Mouse (Mus musculus): ENCODE results near the gene Bricd5. TPM values are rescaled to one million over a fixed set of nuclear protein-coding genes. Genes with fewer than 3 reads are reported as not detected.

Bricd5 gene
- polyA plus RNA-seq, 1 experiment from 2014 or later: 0.65 TPM

DNA sequence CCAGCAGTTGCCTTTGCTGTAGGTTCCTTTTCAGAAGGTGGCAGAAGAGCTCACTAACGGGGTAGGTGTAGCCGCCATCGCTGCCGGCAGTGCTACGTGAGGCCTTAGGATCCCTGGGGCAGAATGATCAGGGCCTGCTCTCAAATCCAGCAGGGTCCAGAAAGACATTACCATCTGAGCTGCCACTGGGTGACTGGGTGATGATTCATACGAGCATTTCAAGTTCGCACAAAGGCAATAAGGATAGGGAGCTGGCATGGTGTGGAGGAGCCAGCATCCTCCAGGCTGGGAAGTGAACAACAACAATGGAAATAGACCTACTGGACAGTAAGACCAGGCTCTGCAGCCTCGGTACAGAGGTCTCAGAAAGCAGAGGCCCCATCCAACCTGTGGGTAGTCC, 33.3 kb upstream of the Bricd5 start:
- Histone ChIP-seq H3K36me3 (ENCODE audit: control insufficient read depth, insufficient read depth, low read length) (peaks cover 38% of the 10 kb centered on the region), H3K27me3 (replicated peaks; ENCODE audit: control insufficient read depth, insufficient read depth, low read length) (no peaks in the 10 kb centered on the region), H3K4me1 (ENCODE audit: control insufficient read depth, insufficient read depth, low read depth, low read length) (no peaks in the 10 kb centered on the region), H3K27ac (ENCODE audit: low read depth, low read length) (no peak overlapping the region), H3K4me2 (ENCODE audit: low read length) (no peak overlapping the region), H3K9ac (ENCODE audit: low read depth, low read length) (no peak overlapping the region), H3K4me3 (ENCODE audit: low read length) (no peak overlapping the region), H3K9me3 (ENCODE audit: control insufficient read depth, low read length) (no peaks in the 10 kb centered on the region)
- WGBS: 92% methylated on average over 8 of the region's 8 CpGs
- ATAC-seq: no peak

DNA sequence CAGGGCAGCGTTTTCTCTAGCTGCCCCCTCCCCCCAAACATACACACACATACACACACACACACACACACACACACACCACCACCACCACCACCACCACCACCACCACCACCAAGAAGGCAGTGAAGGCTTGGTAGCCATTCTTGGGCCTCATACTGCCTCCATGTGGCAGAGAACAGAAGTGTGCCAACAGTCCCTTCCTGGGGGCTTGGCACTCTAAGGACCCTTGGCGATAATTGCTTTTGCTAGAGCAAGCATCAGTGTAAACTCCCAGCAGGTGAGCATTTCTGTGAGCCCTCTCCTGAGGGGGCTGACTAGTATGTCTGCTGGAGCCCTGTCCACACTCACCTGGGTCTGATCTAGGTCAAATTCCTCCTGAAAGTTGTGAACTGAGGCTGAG, 32.5 kb upstream of the Bricd5 start:
- no peaks in the 10 kb centered on the region for H3K9me3 ChIP-seq (ENCODE audit: control insufficient read depth, low read length)
- no peak overlapping the region for H3K4me3 ChIP-seq (ENCODE audit: low read length)
- H3K4me2 ChIP-seq (ENCODE audit: low read length): no peak overlapping the region
- WGBS: 38% methylated on average over 1 of the region's 2 CpGs
- H3K36me3 ChIP-seq (ENCODE audit: control insufficient read depth, insufficient read depth, low read length): peaks cover 46% of the 10 kb centered on the region
- H3K27me3 ChIP-seq (replicated peaks; ENCODE audit: control insufficient read depth, insufficient read depth, low read length): no peaks in the 10 kb centered on the region
- no peak overlapping the region for H3K9ac ChIP-seq (ENCODE audit: low read depth, low read length)
- no peak for ATAC-seq
- no peak overlapping the region for H3K27ac ChIP-seq (ENCODE audit: low read depth, low read length)
- H3K4me1 ChIP-seq (ENCODE audit: control insufficient read depth, insufficient read depth, low read depth, low read length): no peaks in the 10 kb centered on the region

DNA sequence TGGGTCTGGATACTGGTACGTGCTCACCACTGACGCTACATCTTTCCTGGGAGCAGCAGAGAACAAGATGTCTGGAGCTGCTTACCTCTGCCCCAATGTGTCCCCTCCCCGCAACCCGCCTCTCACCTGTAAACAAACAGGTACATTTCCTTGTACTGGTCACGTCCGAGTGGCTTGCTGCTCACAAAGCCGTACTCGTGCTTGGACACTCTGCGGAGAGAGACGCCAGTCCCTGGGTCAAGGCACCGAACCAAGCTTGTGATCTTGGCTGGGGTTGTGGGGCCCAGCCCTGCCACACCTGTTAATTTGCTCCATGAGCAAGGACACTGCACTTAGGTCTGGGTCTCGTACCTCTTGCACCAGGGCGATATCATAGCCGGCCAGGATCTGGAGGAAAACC, 31.6 kb upstream of the Bricd5 start:
- H3K27ac ChIP-seq (ENCODE audit: low read depth, low read length): no peak overlapping the region
- H3K4me3 ChIP-seq (ENCODE audit: low read length): no peak overlapping the region
- no peaks in the 10 kb centered on the region for H3K9me3 ChIP-seq (ENCODE audit: control insufficient read depth, low read length)
- H3K4me1 ChIP-seq (ENCODE audit: control insufficient read depth, insufficient read depth, low read depth, low read length): no peaks in the 10 kb centered on the region
- H3K4me2 ChIP-seq (ENCODE audit: low read length): no peak overlapping the region
- no peaks in the 10 kb centered on the region for H3K27me3 ChIP-seq (replicated peaks; ENCODE audit: control insufficient read depth, insufficient read depth, low read length)
- H3K9ac ChIP-seq (ENCODE audit: low read depth, low read length): no peak overlapping the region
- H3K36me3 ChIP-seq (ENCODE audit: control insufficient read depth, insufficient read depth, low read length): peaks cover 53% of the 10 kb centered on the region
- ATAC-seq: no peak; the same call in 1 of the 2 replicates
- WGBS: 87% methylated on average over 14 of the region's 14 CpGs

DNA sequence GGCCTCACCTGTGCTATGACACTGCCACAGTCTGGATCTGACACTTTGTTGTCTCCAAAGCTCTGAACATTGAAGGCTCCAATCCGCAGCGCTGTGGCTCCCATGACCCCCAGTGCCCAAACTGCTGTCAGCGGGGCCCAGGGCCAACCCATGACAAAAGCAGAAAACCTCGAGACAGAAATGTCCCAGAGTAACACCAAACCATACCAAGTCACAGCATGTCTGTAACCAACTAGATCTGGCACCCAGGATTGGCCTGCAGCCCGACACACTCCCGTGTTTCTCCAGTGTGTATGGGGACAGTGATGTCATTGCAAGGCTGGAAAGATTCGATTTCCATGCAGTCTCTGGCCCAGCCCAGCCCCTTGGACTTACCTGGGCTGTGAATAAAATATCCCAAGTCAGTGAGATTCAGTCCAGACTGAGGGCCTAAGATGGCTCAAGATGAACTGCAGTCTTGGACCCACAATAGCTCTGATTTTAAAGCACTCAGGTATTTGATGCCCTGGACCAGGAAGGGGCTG, 31.0 kb upstream of the Bricd5 start, which contains the start of gene Dnase1l2:
TSS of gene Dnase1l2 (minus strand) at position 474 of the 524 bp plus-strand sequence.
- Histone ChIP-seq H3K9me3 (ENCODE audit: control insufficient read depth, low read length) (no peaks in the 10 kb centered on the region), H3K4me3 (ENCODE audit: low read length) (no peak within 1 kb of the TSS), H3K36me3 (ENCODE audit: control insufficient read depth, insufficient read depth, low read length) (peaks cover 52% of the 10 kb centered on the region), H3K27me3 (replicated peaks; ENCODE audit: control insufficient read depth, insufficient read depth, low read length) (no peaks in the 10 kb centered on the region), H3K4me2 (ENCODE audit: low read length) (no peak within 1 kb of the TSS), H3K27ac (ENCODE audit: low read depth, low read length) (no peak within 1 kb of the TSS), H3K4me1 (ENCODE audit: control insufficient read depth, insufficient read depth, low read depth, low read length) (no peaks in the 10 kb centered on the region), H3K9ac (ENCODE audit: low read depth, low read length) (no peak within 1 kb of the TSS)
- ATAC-seq: no peak
- 85% methylated on average over 7 of the region's 7 CpGs for WGBS

DNA sequence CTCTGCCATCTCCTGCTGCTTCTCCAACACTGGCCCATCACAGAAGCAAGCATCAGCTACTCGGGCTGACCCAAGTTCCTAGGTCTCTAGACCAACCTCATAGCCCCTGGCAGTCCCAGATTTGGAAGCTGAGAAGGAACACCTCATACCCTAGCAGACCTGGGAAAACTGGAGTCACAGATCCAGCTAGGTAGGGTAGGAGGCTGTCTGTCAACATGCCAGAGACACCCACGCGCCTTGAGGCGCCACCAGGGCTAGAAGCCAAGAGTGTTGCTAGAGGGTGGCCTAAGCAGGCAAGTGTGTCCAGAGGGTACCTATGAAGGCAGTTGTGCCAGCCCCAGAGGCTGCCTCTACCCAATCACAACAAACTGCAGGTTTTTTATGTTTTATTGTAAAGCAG, 30.3 kb upstream of the Bricd5 start:
- no peak overlapping the region for H3K27ac ChIP-seq (ENCODE audit: low read depth, low read length)
- H3K27me3 ChIP-seq (replicated peaks; ENCODE audit: control insufficient read depth, insufficient read depth, low read length): no peaks in the 10 kb centered on the region
- no peak overlapping the region for H3K4me3 ChIP-seq (ENCODE audit: low read length)
- no peaks in the 10 kb centered on the region for H3K9me3 ChIP-seq (ENCODE audit: control insufficient read depth, low read length)
- 93% methylated on average over 4 of the region's 4 CpGs for WGBS
- H3K4me2 ChIP-seq (ENCODE audit: low read length): no peak overlapping the region
- ATAC-seq: no peak
- H3K9ac ChIP-seq (ENCODE audit: low read depth, low read length): no peak overlapping the region
- H3K4me1 ChIP-seq (ENCODE audit: control insufficient read depth, insufficient read depth, low read depth, low read length): no peaks in the 10 kb centered on the region
- peaks cover 53% of the 10 kb centered on the region for H3K36me3 ChIP-seq (ENCODE audit: control insufficient read depth, insufficient read depth, low read length)

DNA sequence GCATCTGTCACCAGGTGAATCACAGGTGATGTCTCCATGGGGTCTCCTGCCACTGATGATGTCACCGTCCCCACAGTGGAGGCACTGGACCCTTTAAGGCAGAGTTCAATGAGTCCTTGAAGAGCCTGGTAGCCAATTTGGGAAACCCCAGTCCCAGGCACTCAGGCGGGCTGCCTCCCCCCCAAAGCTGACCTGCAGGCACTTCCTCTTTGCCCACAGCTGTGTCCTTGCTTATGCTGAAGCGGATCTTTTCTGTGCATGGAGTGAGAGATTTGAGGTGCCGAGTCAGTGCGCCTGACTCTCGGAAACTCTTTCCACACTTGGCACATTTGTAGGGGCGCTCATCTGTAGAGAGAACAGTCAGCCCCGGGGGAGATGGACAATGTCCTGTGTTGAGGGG, 27.1 kb upstream of the Bricd5 start:
- H3K4me2 ChIP-seq (ENCODE audit: low read length): no peak overlapping the region
- H3K9me3 ChIP-seq (ENCODE audit: control insufficient read depth, low read length): no peaks in the 10 kb centered on the region
- H3K27ac ChIP-seq (ENCODE audit: low read depth, low read length): no peak overlapping the region
- no peak overlapping the region for H3K4me3 ChIP-seq (ENCODE audit: low read length)
- peaks cover 51% of the 10 kb centered on the region for H3K36me3 ChIP-seq (ENCODE audit: control insufficient read depth, insufficient read depth, low read length)
- H3K9ac ChIP-seq (ENCODE audit: low read depth, low read length): no peak overlapping the region
- no peaks in the 10 kb centered on the region for H3K27me3 ChIP-seq (replicated peaks; ENCODE audit: control insufficient read depth, insufficient read depth, low read length)
- no peaks in the 10 kb centered on the region for H3K4me1 ChIP-seq (ENCODE audit: control insufficient read depth, insufficient read depth, low read depth, low read length)
- 94% methylated on average over 8 of the region's 8 CpGs for WGBS
- ATAC-seq: no peak

DNA sequence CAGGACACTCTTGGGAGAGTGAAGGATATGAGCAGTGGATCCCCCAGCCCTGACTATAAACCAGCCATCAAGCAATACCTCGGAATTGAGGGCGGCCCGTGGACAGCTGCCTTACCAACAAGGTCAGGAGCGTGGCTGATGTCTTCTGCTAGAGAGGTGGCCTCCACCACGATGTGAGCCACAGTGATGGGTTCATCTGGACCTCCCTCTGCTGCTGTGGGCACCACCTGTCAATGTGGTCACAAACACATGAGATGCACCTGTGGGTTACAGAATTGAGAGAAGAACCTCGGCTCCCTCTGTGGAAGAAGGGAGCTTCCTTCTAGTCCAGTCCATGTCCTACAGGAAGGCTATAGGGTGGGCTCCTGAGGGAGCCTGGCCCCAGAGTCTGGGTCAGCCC, 24.2 kb upstream of the Bricd5 start:
- Histone ChIP-seq H3K27ac (ENCODE audit: low read depth, low read length) (no peak overlapping the region), H3K4me2 (ENCODE audit: low read length) (no peak overlapping the region), H3K9me3 (ENCODE audit: control insufficient read depth, low read length) (no peaks in the 10 kb centered on the region), H3K4me1 (ENCODE audit: control insufficient read depth, insufficient read depth, low read depth, low read length) (peaks cover 10% of the 10 kb centered on the region), H3K36me3 (ENCODE audit: control insufficient read depth, insufficient read depth, low read length) (peaks cover 42% of the 10 kb centered on the region), H3K27me3 (replicated peaks; ENCODE audit: control insufficient read depth, insufficient read depth, low read length) (no peaks in the 10 kb centered on the region), H3K9ac (ENCODE audit: low read depth, low read length) (no peak overlapping the region), H3K4me3 (ENCODE audit: low read length) (no peak overlapping the region)
- WGBS: 96% methylated on average over 6 of the region's 6 CpGs
- no peak for ATAC-seq

DNA sequence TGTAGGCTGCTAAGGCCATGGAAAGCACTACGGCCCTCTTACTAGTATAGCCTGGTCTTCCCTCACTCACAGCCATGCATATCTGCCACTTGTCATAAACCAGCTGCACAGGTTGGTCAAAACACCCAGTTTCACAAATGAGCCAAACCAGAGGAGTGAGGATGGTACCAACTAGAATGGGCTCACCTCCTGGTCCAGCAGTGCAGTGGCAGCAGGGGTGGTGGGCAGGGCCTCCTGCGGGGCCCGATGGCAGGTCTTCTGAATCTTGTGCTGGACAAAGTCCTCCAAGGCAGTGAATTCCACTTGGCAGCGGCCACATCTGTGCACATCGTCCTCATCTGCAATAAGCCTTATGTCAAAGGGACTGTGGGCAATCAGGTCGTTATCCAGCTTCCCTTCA, 22.5 kb upstream of the Bricd5 start:
- no peak overlapping the region for H3K4me3 ChIP-seq (ENCODE audit: low read length)
- no peak overlapping the region for H3K27ac ChIP-seq (ENCODE audit: low read depth, low read length)
- no peak overlapping the region for H3K9ac ChIP-seq (ENCODE audit: low read depth, low read length)
- no peak overlapping the region for H3K4me2 ChIP-seq (ENCODE audit: low read length)
- H3K27me3 ChIP-seq (replicated peaks; ENCODE audit: control insufficient read depth, insufficient read depth, low read length): no peaks in the 10 kb centered on the region
- peaks cover 25% of the 10 kb centered on the region for H3K36me3 ChIP-seq (ENCODE audit: control insufficient read depth, insufficient read depth, low read length)
- no peaks in the 10 kb centered on the region for H3K9me3 ChIP-seq (ENCODE audit: control insufficient read depth, low read length)
- 95% methylated on average over 6 of the region's 6 CpGs for WGBS
- ATAC-seq: no peak
- peaks cover 10% of the 10 kb centered on the region for H3K4me1 ChIP-seq (ENCODE audit: control insufficient read depth, insufficient read depth, low read depth, low read length)

DNA sequence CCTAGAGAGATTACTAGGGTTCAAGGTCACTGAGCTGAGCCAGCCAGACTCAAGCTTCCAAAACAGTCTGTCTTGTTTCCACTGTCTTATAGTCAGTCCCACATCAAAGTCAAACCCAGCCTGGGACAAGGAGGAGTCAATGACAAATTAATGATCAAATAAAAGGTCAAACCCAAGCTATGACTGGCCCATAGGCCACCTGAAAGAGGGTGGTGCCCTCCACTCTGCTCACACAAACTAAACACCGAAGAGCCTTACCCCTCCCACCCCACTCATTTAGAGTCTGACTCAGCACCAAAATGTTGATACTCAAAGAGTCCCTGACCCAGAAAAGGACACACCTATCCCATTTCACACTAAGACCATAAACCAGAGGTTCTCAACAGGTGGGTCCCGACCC, 20.3 kb upstream of the Bricd5 start:
- H3K4me3 ChIP-seq (ENCODE audit: low read length): no peak overlapping the region
- peaks cover 14% of the 10 kb centered on the region for H3K36me3 ChIP-seq (ENCODE audit: control insufficient read depth, insufficient read depth, low read length)
- H3K27me3 ChIP-seq (replicated peaks; ENCODE audit: control insufficient read depth, insufficient read depth, low read length): no peaks in the 10 kb centered on the region
- no peaks in the 10 kb centered on the region for H3K9me3 ChIP-seq (ENCODE audit: control insufficient read depth, low read length)
- no peak overlapping the region for H3K4me2 ChIP-seq (ENCODE audit: low read length)
- H3K4me1 ChIP-seq (ENCODE audit: control insufficient read depth, insufficient read depth, low read depth, low read length): peaks cover 10% of the 10 kb centered on the region
- no peak for ATAC-seq
- WGBS: 93% methylated on average over 2 of the region's 2 CpGs
- no peak overlapping the region for H3K9ac ChIP-seq (ENCODE audit: low read depth, low read length)
- no peak overlapping the region for H3K27ac ChIP-seq (ENCODE audit: low read depth, low read length)

Data from hindbrain, embryonic 16.5 days (tissue).